Mouse (Mus musculus) limb, embryonic 15.5 days (tissue): ENCODE measurements around the gene Rnf186. TPM values are rescaled to one million over a fixed set of nuclear protein-coding genes. Genes with fewer than 3 reads are reported as not detected.

Source experiments
- ATAC-seq: fragments of 200-750 bp; cut with Nextera tagmentation; 2 replicates; pipeline ENCODE4 v1.8.0; 2017; ENCODE audit warnings: low read depth, moderate TSS enrichment; ENCODE audit not compliant: insufficient number of reproducible peaks, low FRiP score, low TSS enrichment
- H3K27ac ChIP-seq: fragments of 300-500 bp; sonication (generic); 2 replicates; pipeline ENCODE4 v1.5.1; 2015; ENCODE audit warnings: moderate library complexity, mild to moderate bottlenecking, inconsistent platforms
- H3K27me3 ChIP-seq: fragments of 300-500 bp; sonication (generic); 2 replicates; pipeline ENCODE4 v1.6.1; 2015; ENCODE audit warnings: inconsistent platforms
- H3K36me3 ChIP-seq: fragments of 300-500 bp; sonication (generic); 2 replicates; pipeline ENCODE4 v1.6.1; 2015; ENCODE audit warnings: inconsistent platforms
- H3K4me1 ChIP-seq: fragments of 300-500 bp; sonication (generic); 2 replicates; pipeline ENCODE4 v1.6.1; 2015; ENCODE audit warnings: inconsistent platforms
- H3K4me2 ChIP-seq: fragments of 300-500 bp; sonication (generic); 2 replicates; pipeline ENCODE4 v1.6.1; 2015; ENCODE audit warnings: mild to moderate bottlenecking, inconsistent platforms
- H3K4me3 ChIP-seq: fragments of 300-500 bp; sonication (generic); 2 replicates; pipeline ENCODE4 v1.5.1; 2015; ENCODE audit warnings: mild to moderate bottlenecking, inconsistent platforms
- H3K9ac ChIP-seq: fragments of 300-500 bp; sonication (generic); 2 replicates; pipeline ENCODE4 v1.6.1; 2015; ENCODE audit warnings: inconsistent platforms
- H3K9me3 ChIP-seq: fragments of 300-500 bp; sonication (generic); 2 replicates; pipeline ENCODE4 v1.6.1; 2016; ENCODE audit warnings: inconsistent platforms
- WGBS: fragments of 180-500 bp; shearing (Covaris S2); methylation state at CpG from one replicate; pipeline ENCODE4 v1.1.7; 2015; 5-methylcytosine and 5-hydroxymethylcytosine counted together
- polyA plus RNA-seq: library from polyadenylated mRNA; unstranded; fragments of >200 nt; fragmentation: Nextera tagmentation; extraction: Ambion mirVana; gene quantifications from 2 replicates; pipeline ENCODE4 v1.2.1, GENCODE M21; 2015

The Rnf186 gene
- polyA plus RNA-seq, 1 experiment from 2014 or later: 0.19 TPM

DNA sequence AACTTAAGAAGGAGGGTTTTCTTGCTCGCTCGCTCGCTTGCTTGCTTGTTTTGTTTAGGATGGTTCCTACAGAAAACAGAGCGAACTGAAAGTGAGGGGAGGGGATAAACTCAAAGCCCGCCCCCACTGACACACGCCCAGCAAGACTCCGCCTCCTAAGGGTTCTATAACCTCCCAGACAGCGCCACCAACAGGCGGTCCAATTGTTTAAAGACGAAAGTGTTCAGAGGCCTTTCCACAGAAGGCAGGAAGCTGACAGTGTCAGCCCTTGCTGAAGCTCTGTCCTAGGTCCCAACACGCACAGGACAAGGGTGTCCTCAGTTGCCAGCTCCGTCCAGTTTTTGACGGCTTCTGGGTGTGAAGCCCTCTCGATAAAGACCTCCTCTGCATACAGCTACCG lies 23.2 kb upstream of the Rnf186 start:
- Histone ChIP-seq H3K9ac (no peak overlapping the region), H3K4me1 (peaks cover 13% of the 10 kb centered on the region), H3K4me3 (peak overlapping the region; percentile 14), H3K9me3 (no peaks in the 10 kb centered on the region), H3K36me3 (no peaks in the 10 kb centered on the region), H3K27me3 (no peaks in the 10 kb centered on the region), H3K27ac (no peak overlapping the region), H3K4me2 (no peak overlapping the region)
- ATAC-seq: no peak
- 32% methylated on average over 15 of the region's 15 CpGs for WGBS

DNA sequence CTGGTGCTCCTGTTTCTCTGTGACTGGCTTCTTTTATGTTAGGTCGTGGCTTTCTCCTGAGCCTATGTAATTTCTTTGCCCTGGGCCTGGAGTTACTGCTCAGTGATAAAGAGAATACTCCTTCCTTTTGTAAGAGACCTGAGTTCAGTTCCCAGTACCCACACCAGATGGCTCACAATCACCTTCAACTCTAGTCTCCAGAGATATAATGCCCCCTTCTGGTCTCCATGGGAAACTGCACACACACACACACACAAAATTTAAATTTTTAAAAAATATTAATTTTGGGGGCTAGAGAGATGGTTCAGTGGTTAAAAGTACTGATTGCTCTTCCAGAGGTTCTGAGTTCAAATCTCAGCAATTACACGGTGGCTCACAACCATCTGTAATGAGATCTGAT lies 18.7 kb upstream of the Rnf186 start:
- no peaks in the 10 kb centered on the region for H3K27me3 ChIP-seq
- no peak overlapping the region for H3K27ac ChIP-seq
- no peak for ATAC-seq
- H3K9me3 ChIP-seq: no peaks in the 10 kb centered on the region
- no peaks in the 10 kb centered on the region for H3K36me3 ChIP-seq
- 74% methylated on average over 2 of the region's 2 CpGs for WGBS
- no peaks in the 10 kb centered on the region for H3K4me1 ChIP-seq
- H3K9ac ChIP-seq: no peak overlapping the region
- no peak overlapping the region for H3K4me3 ChIP-seq
- H3K4me2 ChIP-seq: no peak overlapping the region

DNA sequence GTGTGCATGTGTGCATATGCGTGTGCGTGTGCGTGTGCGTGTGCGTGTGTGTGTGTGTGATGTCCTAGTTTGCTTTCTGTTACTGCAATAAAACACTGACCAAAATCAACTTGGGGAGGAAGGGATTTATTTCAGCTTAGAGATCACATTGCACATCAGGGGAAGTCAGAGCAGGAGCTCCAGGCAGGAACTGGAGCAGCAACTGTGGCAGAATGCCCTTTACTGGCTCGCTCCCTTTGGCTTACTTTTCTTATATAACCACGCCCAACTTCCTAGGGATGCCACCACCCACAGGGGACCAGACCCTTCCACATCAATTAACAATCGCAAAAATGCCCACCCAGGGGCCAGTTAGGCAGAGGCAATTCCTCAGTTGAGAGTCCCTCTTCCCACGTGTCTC lies 8.3 kb upstream of the Rnf186 start:
- H3K9me3 ChIP-seq: no peaks in the 10 kb centered on the region
- no peaks in the 10 kb centered on the region for H3K27me3 ChIP-seq
- WGBS: 75% methylated on average over 9 of the region's 9 CpGs
- no peak for ATAC-seq
- no peak overlapping the region for H3K4me2 ChIP-seq
- H3K9ac ChIP-seq: no peak overlapping the region
- H3K36me3 ChIP-seq: no peaks in the 10 kb centered on the region
- no peak overlapping the region for H3K4me3 ChIP-seq
- H3K4me1 ChIP-seq: no peaks in the 10 kb centered on the region
- H3K27ac ChIP-seq: no peak overlapping the region

DNA sequence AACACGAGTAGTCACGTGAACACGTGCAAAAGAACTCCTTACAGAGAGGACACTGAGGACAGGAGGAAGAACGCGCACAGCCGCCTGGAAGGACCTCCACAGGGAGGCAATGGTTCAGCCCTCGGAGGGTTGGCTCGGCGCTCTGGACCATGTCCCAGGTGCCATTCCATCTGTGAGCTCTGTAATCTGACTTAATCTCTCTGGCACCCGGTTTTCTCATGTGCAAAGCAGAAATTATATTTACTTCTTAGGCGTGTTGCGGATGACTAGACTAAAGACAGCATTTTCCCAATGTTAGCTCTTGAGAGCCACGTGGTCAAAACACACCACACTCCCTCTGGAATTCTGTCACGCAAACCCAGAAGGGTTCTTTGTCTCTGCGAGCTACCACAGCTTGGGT lies 7.8 kb upstream of the Rnf186 start:
- no peak overlapping the region for H3K27ac ChIP-seq
- 78% methylated on average over 15 of the region's 15 CpGs for WGBS

DNA sequence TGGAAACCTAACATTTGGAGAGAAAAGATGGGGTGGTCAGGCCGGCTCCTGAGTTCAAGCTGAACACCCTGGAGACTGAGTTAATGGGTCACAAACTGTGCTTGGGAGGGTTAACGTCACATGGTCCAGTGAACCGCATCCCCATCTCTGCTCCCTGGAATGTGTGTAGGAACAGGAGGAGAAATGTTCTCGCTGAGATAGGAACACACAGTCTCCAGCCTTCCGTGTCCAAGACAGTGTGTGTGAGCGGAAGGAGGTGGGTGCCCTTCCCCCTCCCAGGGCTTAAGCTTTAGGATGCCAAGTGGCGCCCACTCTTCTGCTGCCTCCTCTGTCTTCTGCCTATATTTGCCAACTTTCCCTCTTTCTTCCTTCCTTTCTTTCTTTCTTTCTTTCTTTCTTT lies 7.0 kb upstream of the Rnf186 start:
- Histone ChIP-seq H3K36me3 (no peaks in the 10 kb centered on the region), H3K27me3 (no peaks in the 10 kb centered on the region), H3K9ac (no peak overlapping the region), H3K27ac (no peak overlapping the region), H3K4me1 (no peaks in the 10 kb centered on the region), H3K4me3 (no peak overlapping the region), H3K9me3 (no peaks in the 10 kb centered on the region), H3K4me2 (no peak overlapping the region)
- ATAC-seq: no peak
- WGBS: 75% methylated on average over 7 of the region's 7 CpGs

More for the DNA sequence above, 7.8 kb upstream of the Rnf186 start:
- H3K4me1 ChIP-seq: no peaks in the 10 kb centered on the region
- H3K36me3 ChIP-seq: no peaks in the 10 kb centered on the region
- no peak overlapping the region for H3K4me2 ChIP-seq
- ATAC-seq: no peak
- H3K4me3 ChIP-seq: no peak overlapping the region
- no peaks in the 10 kb centered on the region for H3K9me3 ChIP-seq
- H3K27me3 ChIP-seq: no peaks in the 10 kb centered on the region
- no peak overlapping the region for H3K9ac ChIP-seq

DNA sequence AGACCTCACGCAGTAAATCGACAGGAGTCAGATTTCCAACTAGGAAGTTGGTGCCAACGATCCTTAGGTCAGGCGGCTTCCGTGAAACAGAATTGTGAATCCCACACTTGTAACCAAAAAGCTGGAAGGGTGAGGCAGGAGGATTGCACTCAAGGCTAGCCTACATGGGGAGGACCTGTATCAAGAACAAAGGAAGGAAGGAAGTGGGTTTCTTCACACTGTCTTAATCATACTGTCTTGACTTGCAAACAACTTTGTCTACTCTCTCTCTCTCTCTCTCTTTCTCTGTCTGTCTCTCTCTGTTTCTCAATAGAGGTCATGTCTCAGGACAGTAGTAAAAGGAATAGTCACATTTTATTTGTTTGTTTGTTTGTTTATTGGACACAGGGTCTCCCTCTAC lies 4.2 kb upstream of the Rnf186 start:
- WGBS: 69% methylated on average over 5 of the region's 5 CpGs
- Histone ChIP-seq H3K9me3 (no peaks in the 10 kb centered on the region), H3K9ac (no peak overlapping the region), H3K4me1 (no peaks in the 10 kb centered on the region), H3K27ac (no peak overlapping the region), H3K36me3 (no peaks in the 10 kb centered on the region), H3K4me3 (no peak overlapping the region), H3K27me3 (0 out of 2 replicates have a peak, but pooled peaks cover under 1% of the 10 kb centered on the region), H3K4me2 (no peak overlapping the region)
- no peak for ATAC-seq

DNA sequence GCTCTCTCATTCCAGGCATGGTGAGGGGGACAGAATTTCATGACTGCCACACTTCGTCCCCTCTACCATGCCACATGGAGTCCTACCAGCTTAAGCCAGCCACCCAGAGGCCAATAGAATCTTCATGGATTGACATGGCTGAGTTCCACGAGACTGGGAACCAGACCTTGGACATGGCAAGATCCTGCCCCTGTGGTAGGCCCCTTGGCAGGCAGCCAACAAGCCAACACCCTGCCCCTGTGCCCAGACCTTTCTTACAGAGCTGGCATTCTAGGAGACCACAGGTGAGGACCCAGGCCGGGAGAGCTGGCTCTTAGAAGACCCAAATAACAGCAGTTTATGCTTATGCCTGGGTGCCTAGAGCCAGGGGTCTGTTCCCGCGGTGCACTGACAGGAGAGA lies 1.0 kb upstream of the Rnf186 start:
- 0 out of 2 replicates have a peak, but pooled peaks cover 2% of the 10 kb centered on the region for H3K27me3 ChIP-seq
- H3K9me3 ChIP-seq: no peaks in the 10 kb centered on the region
- H3K36me3 ChIP-seq: no peaks in the 10 kb centered on the region
- H3K4me3 ChIP-seq: no peak overlapping the region
- no peak overlapping the region for H3K27ac ChIP-seq
- 71% methylated on average over 5 of the region's 5 CpGs for WGBS
- H3K9ac ChIP-seq: no peak overlapping the region
- ATAC-seq: no peak
- no peaks in the 10 kb centered on the region for H3K4me1 ChIP-seq
- no peak overlapping the region for H3K4me2 ChIP-seq

DNA sequence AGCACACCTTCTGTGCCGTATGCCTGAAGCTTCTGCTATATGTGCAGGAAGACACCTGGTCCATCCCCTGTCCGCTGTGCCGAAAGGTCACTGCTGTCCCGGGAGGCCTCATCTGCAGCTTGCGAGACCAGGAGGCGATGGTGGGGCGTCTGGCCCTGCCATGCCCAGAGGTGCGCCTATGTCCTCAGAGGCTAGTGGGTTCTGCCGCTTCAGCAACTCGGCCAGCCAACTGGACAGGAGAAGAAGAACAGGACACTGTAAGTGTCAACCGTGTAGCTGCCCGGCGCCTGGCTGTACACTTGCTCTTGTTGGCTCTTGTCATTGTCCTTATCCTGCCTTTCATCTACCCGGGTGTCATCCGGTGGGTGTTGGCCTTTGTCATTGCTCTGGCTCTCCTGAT lies 573 bp downstream of the Rnf186 start:
- H3K4me3 ChIP-seq: no peak overlapping the region
- no peak for ATAC-seq
- no peak overlapping the region for H3K27ac ChIP-seq
- peaks cover 7% of the 10 kb centered on the region for H3K4me1 ChIP-seq
- H3K9ac ChIP-seq: no peak overlapping the region
- no peak overlapping the region for H3K4me2 ChIP-seq
- no peaks in the 10 kb centered on the region for H3K36me3 ChIP-seq
- no peaks in the 10 kb centered on the region for H3K9me3 ChIP-seq
- H3K27me3 ChIP-seq: 0 out of 2 replicates have a peak, but pooled peaks cover 2% of the 10 kb centered on the region
- WGBS: 88% methylated on average over 15 of the region's 15 CpGs

DNA sequence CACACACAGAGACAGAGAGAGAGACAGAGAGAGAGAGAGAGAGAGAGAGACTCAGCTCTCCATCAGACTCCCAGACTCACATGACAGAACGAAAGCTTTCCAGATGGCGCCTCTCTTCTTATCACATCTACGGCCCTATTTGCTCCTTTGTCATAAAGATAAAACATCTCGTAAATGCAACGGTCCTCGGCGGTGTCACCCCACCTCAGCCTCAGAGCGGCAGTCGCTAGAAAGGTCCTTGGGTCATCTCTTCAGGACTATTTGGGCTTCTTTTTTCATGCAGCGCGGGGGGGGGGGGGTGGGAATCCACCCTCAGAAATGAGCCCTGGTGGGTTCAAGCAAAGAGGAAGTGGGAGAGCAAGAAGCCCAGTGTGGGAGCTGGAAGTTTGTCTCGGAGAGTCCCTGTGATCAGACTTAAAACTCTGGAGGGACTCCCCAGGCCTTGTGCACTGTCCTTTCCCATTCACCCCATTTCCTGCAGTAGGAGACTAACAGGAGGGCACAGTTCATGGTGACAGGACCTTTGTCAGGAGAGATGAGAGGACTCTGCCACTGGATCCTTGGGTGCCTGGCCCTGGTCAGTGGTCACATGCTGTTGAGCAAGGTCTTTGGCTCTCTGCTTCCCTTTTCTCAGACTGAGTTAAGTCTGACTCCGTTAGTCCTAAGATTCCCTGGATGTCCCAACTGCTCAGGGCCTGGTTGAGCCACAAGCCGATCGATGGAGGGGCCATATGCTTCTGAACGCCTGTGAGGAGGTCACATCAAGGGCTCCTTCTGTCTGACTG lies 2.1 kb downstream of the Rnf186 start:
- Histone ChIP-seq H3K4me2 (no peak overlapping the region), H3K9me3 (no peaks in the 10 kb centered on the region), H3K9ac (no peak overlapping the region), H3K36me3 (no peaks in the 10 kb centered on the region), H3K4me1 (peaks cover 20% of the 10 kb centered on the region), H3K27ac (no peak overlapping the region), H3K4me3 (no peak overlapping the region), H3K27me3 (0 out of 2 replicates have a peak, but pooled peaks cover 2% of the 10 kb centered on the region)
- 59% methylated on average over 16 of the region's 16 CpGs for WGBS
- no peak for ATAC-seq

DNA sequence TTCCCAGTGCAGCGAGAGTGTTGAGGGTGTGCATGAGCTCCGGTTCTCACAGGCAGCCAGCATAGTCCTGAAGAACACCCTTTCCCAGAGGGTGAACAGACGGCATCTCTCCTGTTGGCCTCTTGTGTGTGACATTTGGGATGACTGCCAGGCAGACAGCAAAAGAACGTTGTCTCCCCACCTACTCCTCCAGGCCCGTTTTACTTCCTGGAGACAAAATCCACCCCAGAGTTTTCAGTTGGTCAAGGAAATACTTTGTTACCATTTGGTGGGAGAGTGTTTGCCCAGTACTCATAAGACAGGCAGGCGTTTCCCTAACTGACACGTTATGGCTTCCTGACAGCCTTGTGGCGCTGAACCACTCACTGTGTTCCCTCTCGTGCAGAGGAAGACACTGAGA lies 2.8 kb downstream of the Rnf186 start:
- 53% methylated on average over 9 of the region's 9 CpGs for WGBS
- Histone ChIP-seq H3K27me3 (0 out of 2 replicates have a peak, but pooled peaks cover 2% of the 10 kb centered on the region), H3K4me3 (no peak overlapping the region), H3K9me3 (no peaks in the 10 kb centered on the region), H3K4me2 (no peak overlapping the region), H3K27ac (no peak overlapping the region), H3K4me1 (peaks cover 20% of the 10 kb centered on the region), H3K9ac (no peak overlapping the region), H3K36me3 (no peaks in the 10 kb centered on the region)
- no peak for ATAC-seq

DNA sequence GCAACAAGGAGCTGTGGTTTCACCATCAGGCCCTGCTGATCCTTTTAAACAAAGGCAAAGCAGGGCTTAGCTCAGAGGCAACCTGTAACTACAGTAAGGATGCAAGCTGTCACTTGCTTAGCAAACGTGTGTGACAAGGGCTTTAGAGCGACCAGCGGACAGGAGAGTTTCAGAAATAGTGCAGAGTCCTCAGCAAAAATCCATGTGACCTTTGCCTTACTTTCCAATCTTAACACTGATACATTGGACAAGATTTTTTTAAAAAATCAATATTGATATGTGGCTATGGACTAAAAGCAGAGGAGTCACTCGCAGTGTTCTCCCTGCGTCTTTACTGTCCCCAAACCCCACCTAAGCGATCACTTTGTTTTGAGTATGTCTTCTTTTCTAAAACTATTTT lies 4.5 kb downstream of the Rnf186 start:
- WGBS: 90% methylated on average over 6 of the region's 6 CpGs
- Histone ChIP-seq H3K27me3 (0 out of 2 replicates have a peak, but pooled peaks cover 2% of the 10 kb centered on the region), H3K27ac (no peak overlapping the region), H3K4me1 (peaks cover 20% of the 10 kb centered on the region), H3K9ac (no peak overlapping the region), H3K4me3 (no peak overlapping the region), H3K9me3 (no peaks in the 10 kb centered on the region), H3K36me3 (no peaks in the 10 kb centered on the region), H3K4me2 (no peak overlapping the region)
- no peak for ATAC-seq

DNA sequence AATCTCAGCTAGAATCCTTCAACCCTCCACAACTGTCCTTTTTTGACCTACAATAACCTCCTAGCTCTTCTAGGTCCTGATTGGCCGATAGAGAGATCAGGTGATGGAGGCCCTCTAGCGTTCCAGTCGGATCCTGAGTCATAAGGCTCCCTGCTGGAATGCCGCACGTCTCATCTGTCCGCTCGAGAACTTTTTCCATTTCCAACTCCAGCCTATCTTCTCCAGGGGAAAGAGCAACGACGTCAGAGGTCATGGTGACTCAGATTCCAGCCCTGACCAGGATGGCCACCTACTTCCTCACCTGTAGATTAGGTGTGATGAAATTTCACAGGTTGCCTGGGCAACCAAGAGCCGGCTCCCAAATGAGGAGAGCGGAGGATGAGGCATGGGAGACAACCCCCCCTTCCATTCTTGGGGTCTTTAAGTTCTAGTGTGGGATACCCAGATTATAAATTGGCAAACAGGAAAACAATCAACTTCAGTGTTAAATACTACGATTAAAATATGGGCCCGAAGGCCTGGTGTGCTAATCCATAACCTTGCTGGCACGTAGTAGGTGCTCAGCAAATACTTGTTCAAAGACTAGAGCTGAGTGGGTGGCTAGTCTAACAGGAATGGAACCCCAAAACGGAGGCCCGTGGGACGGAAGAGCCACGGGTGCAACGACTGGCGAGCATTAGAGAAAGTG lies 5.4 kb downstream of the Rnf186 start:
- Histone ChIP-seq H3K9ac (peak overlapping the region; percentile 80), H3K4me1 (peaks cover 20% of the 10 kb centered on the region), H3K4me3 (peak overlapping the region; percentile 61), H3K36me3 (no peaks in the 10 kb centered on the region), H3K27me3 (0 out of 2 replicates have a peak, but pooled peaks cover 2% of the 10 kb centered on the region), H3K4me2 (peak overlapping the region; percentile 94), H3K27ac (peak overlapping the region; percentile 85), H3K9me3 (no peaks in the 10 kb centered on the region)
- 0 out of 2 replicates have a peak, but pooled peaks have one; percentile 27 for ATAC-seq
- 16% methylated on average over 20 of the region's 20 CpGs for WGBS
